Mouse (Mus musculus) CH12.LX (cell line): ENCODE measurements around the gene Gm21973.

Experiments
- CTCF ChIP-seq, 2 experiments: IDR thresholded peaks in 1 of 2; conservative IDR thresholded peaks in 1 of 2; 2 replicates each; pipeline ENCODE4 v1.5.1; 2011 to 2012; ENCODE audit warnings: low read depth in 2 of 2, low read length in 2 of 2, improper control_type of control experiment in 1 of 2, inconsistent platforms in 1 of 2, mild to moderate bottlenecking in 1 of 2, moderate library complexity in 1 of 2
- E2F4 ChIP-seq: IDR thresholded peaks from 2 replicates; pipeline ENCODE4 v1.6.1; 2011; ENCODE audit warnings: low read depth, low read length, improper control_type of control experiment; ENCODE audit not compliant: insufficient replicate concordance
- EP300 ChIP-seq: IDR thresholded peaks from 2 replicates; pipeline ENCODE4 v1.6.1; 2011; ENCODE audit warnings: low read length, improper control_type of control experiment
- USF1 ChIP-seq: IDR thresholded peaks from 2 replicates; pipeline ENCODE4 v1.6.1; 2014; ENCODE audit warnings: low read depth, mild to moderate bottlenecking, inconsistent platforms, low read length, improper control_type of control experiment

GRCm38 (mm10) chr15:10375404-10375803, 50.2 kb downstream of the Gm21973 start:
- no peak for TF ChIP-seq CTCF (conservative IDR thresholded peaks at IDR 0.05 in 1 of 2, IDR thresholded peaks at IDR 0.05 in 1 of 2; ENCODE audit: low read depth in 2 of 2, low read length in 2 of 2)
- no peak for TF ChIP-seq EP300
- no peak for TF ChIP-seq USF1
- no peak for TF ChIP-seq E2F4
